Mouse (Mus musculus) E14TG2a.4 (cell line): ENCODE results near the gene Rab43.

Source experiments
- CTCF ChIP-seq: conservative IDR thresholded peaks from 2 replicates; pipeline ENCODE4 v1.5.1; 2014; ENCODE audit warnings: low read length
- NANOG ChIP-seq: IDR thresholded peaks from 2 replicates; pipeline ENCODE4 v1.6.1; 2014; ENCODE audit warnings: borderline replicate concordance, low read length, mixed read lengths
- POU5F1 ChIP-seq: IDR thresholded peaks from 2 replicates; pipeline ENCODE4 v1.6.1; 2014; ENCODE audit warnings: low read length, borderline replicate concordance

DNA sequence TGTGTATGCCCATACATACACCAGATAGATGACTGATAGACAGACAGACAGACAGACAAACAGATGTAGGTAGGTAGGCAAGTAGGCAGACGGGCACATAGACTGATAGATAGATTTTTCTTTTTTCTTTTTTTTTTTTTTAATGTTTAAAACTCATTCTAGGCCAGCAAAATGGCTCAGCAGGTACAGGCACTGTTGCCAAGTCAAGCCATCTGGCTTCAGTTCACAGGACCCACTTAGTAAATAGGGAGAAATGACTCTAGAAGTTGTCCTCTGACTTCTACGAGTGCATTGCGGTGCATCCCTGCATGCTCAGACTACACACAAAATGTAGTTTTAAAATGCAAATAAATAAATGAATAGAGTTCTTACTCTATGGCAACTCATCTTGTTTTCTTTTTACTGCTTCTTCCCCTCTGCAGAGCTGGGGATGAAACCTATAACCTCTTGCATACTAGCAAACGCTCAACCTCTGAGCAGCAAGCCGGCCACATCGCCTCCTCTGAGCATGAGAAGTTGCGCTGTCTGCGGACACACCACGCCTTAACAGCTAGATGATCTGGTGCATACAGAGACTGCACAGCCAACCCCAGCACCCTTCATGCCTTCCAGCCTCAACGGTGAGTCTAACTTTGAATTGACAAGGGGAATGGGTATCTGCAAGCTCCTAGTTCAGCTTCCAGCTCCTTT is 18.0 kb downstream of the Rab43 start:
- TF ChIP-seq CTCF = no peak
- TF ChIP-seq POU5F1 = no peak
- TF ChIP-seq NANOG = no peak
